Mouse (Mus musculus): ENCODE measurements around the gene Lrrc74b.

GRCm38 (mm10) chr16:17526223-17526622 lies 34.8 kb downstream of the Lrrc74b start:
- TF ChIP-seq EP300 (IDR thresholded peaks at IDR 0.05; ENCODE audit: insufficient read depth, low read depth, low read length): no peak
- no peak for TF ChIP-seq CTCF (IDR thresholded peaks at IDR 0.05)
- no peak for TF ChIP-seq POLR2A (IDR thresholded peaks at IDR 0.05; ENCODE audit: insufficient read depth, low read depth, low read length)

Data from heart, adult 2 months (tissue).